Mouse (Mus musculus): Measurements from ENCODE around the gene Cers6. TPM values are rescaled to one million over a fixed set of nuclear protein-coding genes. Genes with fewer than 3 reads are reported as not detected.

The Cers6 gene
- total RNA-seq, 2 experiments from 2014 or later, result 92.2 to 97.2 TPM

- Histone ChIP-seq H3K4me3 (no peak overlapping the region), H3K27ac (no peak overlapping the region)
- DNase-seq (ENCODE audit: low spot score in 2 of 2), result no peak
- no peak for TF ChIP-seq CTCF (conservative IDR thresholded peaks at IDR 0.05)
These were observed 192.1 kb downstream of the Cers6 start for GRCm38 (mm10) chr2:69053210-69053858.

- DNase-seq (ENCODE audit: low spot score in 2 of 2), result peak; percentile 29 to 56
- H3K4me3 ChIP-seq, result no peak overlapping the region
- TF ChIP-seq CTCF (conservative IDR thresholded peaks at IDR 0.05), result no peak
- H3K27ac ChIP-seq, result no peak overlapping the region
These were observed 193.0 kb downstream of the Cers6 start for GRCm38 (mm10) chr2:69054279-69054678.

DNA sequence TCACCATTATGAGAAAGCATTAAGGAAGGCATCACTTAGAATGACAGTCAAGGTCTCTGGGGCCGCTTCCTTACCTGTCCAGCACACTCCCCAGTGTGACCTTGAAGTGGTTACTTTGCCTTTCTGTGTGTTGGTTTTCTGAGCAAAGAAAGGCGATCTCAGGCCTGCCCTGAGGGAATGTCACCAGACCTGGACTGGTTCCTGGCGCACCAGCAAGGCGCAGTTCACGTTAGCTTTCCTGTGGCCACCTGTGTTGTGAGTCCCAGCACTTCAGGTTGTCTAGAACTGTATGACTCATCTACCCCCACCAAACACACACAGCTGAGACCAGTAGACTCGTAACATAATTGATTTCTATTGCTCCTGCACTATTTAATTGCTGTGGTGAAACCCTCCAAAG, 193.9 kb downstream of the Cers6 start:
- DNase-seq (ENCODE audit: low spot score in 2 of 2), result no peak
- no peak overlapping the region for H3K27ac ChIP-seq
- TF ChIP-seq CTCF (conservative IDR thresholded peaks at IDR 0.05), result no peak
- no peak overlapping the region for H3K4me3 ChIP-seq

- TF ChIP-seq CTCF (conservative IDR thresholded peaks at IDR 0.05), result peak; percentile 69
- Histone ChIP-seq H3K27ac (no peak overlapping the region), H3K4me3 (no peak overlapping the region)
- DNase-seq (ENCODE audit: low spot score in 2 of 2), result no peak
These were observed 200.1 kb downstream of the Cers6 start for GRCm38 (mm10) chr2:69061313-69061712.

DNA sequence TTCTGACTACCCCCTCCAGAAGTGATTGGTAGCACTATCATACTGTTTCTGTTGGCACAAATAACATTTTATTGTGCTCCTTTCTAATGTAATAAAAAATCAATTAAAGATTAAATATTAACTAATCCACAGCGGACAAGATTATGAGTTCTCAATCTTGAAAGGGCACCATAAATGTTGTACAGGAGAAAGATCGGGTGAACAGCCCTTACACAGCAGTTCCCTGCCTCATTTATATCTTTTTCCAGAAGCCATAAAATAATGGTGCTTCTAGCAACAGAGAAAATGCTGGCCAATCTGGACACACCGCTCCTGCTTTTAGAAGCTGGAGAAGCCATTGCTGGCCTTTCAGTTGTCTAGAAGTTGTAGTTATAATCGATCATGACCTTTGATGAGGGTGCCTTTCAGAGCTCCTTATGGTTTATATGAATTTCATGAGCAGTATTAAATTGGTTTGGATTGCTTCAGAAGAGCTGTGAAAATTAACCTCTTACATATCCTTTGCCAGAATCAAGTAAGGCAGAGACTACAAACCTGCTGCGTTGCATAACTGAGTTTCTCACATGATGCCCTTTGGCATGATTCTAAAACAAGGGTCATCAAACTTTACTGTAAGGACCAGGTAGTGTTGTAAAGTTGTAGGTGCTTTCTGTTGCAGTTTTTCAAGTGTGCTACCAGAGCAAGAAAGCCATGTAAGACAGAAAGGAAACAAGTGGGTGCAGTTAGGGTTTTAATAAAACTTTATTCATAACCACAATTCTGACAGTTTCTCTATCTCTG, 200.9 kb downstream of the Cers6 start:
- H3K27ac ChIP-seq, result no peak overlapping the region
- no peak for TF ChIP-seq CTCF (conservative IDR thresholded peaks at IDR 0.05)
- H3K4me3 ChIP-seq, result no peak overlapping the region
- no peak for DNase-seq (ENCODE audit: low spot score in 2 of 2)

- no peak for TF ChIP-seq CTCF (conservative IDR thresholded peaks at IDR 0.05)
- no peak overlapping the region; the same call in 1 of the 2 replicates for H3K27ac ChIP-seq
- no peak for DNase-seq (ENCODE audit: low spot score in 2 of 2)
- no peak overlapping the region for H3K4me3 ChIP-seq
These were observed 203.5 kb downstream of the Cers6 start for GRCm38 (mm10) chr2:69064759-69065158.

GRCm38 (mm10) chr2:69071440-69072235, 210.4 kb downstream of the Cers6 start:
- TF ChIP-seq CTCF (conservative IDR thresholded peaks at IDR 0.05), result no peak
- H3K27ac ChIP-seq, result peak overlapping the region; percentile 55; the same call in 1 of the 2 replicates

DNA sequence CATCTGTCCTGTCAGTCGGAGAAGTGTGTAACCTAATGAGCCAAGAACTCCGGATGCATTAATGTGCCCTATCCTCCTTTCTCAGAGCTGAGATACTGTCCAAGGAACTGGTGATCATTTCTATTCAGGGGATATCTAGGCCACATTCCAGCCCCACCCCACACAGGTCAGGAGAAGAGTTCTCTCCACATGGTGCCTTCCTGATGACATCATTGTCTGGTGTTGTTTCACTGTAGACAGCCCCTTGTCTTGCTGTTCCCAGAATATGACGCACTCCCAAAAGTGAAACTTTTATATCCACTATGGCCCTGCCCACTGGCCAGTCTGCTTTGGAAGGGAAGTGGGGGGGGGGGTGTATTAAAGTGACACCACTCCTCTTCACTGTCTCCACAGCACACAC, 215.9 kb downstream of the Cers6 start:
- no peak for TF ChIP-seq CTCF (conservative IDR thresholded peaks at IDR 0.05)
- Histone ChIP-seq H3K27ac (no peak overlapping the region), H3K4me3 (no peak overlapping the region)
- no peak for DNase-seq (ENCODE audit: low spot score in 2 of 2)

More at GRCm38 (mm10) chr2:69071440-69072235, 210.4 kb downstream of the Cers6 start:
- no peak for DNase-seq (ENCODE audit: low spot score in 2 of 2)
- no peak overlapping the region for H3K4me3 ChIP-seq

- no peak for DNase-seq (ENCODE audit: low spot score in 2 of 2)
- no peak overlapping the region for H3K27ac ChIP-seq
- TF ChIP-seq CTCF (conservative IDR thresholded peaks at IDR 0.05), result no peak
- no peak overlapping the region for H3K4me3 ChIP-seq
These were observed 219.5 kb downstream of the Cers6 start for GRCm38 (mm10) chr2:69080760-69081159.

DNA sequence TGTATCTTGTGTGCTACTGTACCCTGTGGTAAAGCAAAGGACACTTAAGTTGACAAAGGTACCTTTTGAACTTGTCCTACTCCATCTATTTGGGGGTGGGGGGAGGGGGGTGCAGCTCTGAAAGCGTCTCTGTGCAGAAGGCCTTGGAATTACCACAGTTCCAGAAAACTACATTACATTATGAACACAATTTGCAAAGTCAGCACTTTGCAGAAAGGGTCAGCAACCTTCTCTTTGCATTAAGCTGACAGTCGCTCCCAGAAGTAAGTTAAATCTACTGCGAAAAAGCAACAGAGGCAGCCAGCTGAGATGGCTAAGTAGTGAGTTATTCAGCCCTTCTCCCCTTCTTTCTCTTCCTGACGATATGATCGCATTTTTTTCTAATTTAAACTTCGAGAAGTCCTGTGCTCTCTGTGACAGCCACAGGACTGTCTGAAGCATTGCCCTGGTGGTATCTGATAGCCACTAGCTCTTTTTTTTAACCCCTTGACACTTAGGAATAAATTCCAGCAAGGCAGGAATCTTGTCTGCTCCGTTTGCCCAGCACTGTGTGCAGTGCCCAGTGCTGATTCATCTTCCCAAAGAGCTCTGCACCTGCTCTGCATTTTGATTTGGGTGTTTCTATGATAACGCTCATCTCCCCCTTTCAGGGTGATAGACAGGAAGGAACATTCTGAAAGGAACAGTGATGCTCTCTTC, 221.4 kb downstream of the Cers6 start:
- DNase-seq (ENCODE audit: low spot score in 2 of 2), result no peak
- no peak for TF ChIP-seq CTCF (conservative IDR thresholded peaks at IDR 0.05)
- H3K4me3 ChIP-seq, result no peak overlapping the region
- H3K27ac ChIP-seq, result peak overlapping the region; percentile 70

DNA sequence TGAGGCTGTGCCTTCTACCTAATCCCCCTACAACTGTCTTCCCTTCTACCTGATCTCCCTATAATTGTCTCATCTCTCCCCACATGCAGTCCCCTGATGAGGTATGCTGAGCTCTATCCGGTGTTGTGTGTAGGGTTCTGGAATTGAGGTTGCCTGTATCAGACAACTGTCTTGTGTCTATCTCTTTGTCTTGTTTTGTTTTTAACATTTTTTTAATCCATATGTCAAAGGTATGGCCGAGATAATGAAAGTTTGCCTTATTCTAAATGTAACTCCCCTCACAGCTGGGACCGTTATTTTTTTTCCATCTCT, 221.9 kb downstream of the Cers6 start:
- peak overlapping the region; percentile 70 for H3K27ac ChIP-seq
- no peak for DNase-seq (ENCODE audit: low spot score in 2 of 2)
- no peak overlapping the region for H3K4me3 ChIP-seq
- no peak for TF ChIP-seq CTCF (conservative IDR thresholded peaks at IDR 0.05)

- DNase-seq (ENCODE audit: low spot score in 2 of 2), result no peak
- peak overlapping the region; percentile 70 for H3K27ac ChIP-seq
- TF ChIP-seq CTCF (conservative IDR thresholded peaks at IDR 0.05), result no peak
- no peak overlapping the region for H3K4me3 ChIP-seq
These were observed 223.2 kb downstream of the Cers6 start for GRCm38 (mm10) chr2:69084416-69084815.

Data from layer of hippocampus, adult 2 months (tissue).